Mouse (Mus musculus) frontal cortex, adult 2 months (tissue): Measurements from ENCODE around the gene Ttll5. TPM values are rescaled to one million over a fixed set of nuclear protein-coding genes. Genes with fewer than 3 reads are reported as not detected.

Experiments used
- DNase-seq, 2 experiments: peaks; one replicate each; pipeline ENCODE4 v3.0.0; 2022; ENCODE audit warnings: low spot score in 1 of 2; ENCODE audit errors: extremely low spot score in 1 of 2
- polyA plus RNA-seq: library from polyadenylated mRNA; depleted of rRNA; stranded (reverse); fragments of >200 nt; gene quantifications from 2 replicates; pipeline ENCODE4 v1.2.3, GENCODE M21; 2012

Gene Ttll5
- polyA plus RNA-seq, 1 experiment: 28.7 TPM

DNA sequence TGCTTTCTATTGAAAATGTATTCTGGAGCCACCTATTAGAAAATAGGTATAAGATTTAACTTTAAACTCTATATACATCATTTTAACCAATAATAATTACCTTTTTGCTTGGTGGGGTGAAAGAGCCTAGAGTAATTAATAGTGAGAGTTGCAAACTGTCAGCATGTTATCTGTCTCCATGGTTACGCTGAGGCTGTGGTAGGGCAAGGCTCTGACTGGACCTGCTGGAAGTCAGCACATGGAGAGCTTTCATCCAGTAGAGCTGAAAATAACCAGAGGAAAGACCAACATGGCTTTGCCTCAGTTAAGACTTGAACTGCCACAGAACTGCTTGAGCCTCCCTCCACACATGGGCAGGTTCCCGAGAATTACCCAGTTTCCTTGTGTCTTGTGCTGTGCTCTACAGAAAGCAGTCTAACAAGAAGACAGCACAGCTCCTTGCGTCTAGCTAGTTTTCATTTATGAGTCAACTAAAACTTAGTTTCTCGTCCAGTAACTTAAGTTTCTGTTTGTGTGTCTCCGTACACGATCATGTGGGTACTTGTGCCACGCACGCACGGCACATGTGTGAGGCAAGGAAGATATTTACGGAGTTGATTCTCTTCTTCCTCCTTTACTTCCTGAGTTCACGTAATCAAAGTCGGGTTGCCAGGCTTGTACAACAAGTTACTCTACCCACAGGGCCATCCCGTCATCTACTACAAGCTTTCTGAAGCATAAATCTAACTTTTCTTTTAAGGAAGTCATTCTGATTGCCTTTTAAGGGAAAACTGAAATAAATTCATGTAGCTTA is 88.4 kb downstream of the Ttll5 start:
- no peak for DNase-seq

DNA sequence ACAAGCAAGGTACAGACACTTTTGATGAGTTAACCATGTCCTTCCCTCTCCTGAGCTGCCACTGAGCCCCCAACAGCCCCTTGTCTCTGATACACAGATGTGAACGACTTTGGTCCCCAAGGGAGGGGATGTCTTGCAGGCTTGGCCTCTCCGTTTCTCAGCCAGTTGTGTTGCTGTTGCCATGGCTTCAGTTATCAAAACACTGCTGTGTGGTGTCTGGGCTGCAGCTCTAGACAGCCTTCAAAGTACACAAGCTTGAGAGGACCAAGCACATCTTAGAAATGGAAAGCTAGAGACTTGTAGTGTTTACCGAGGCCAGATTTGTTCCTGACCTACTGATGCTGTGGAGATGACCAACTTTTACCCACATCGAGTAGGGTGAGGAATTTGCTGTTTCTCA is 102.4 kb downstream of the Ttll5 start:
- DNase-seq: no peak

DNA sequence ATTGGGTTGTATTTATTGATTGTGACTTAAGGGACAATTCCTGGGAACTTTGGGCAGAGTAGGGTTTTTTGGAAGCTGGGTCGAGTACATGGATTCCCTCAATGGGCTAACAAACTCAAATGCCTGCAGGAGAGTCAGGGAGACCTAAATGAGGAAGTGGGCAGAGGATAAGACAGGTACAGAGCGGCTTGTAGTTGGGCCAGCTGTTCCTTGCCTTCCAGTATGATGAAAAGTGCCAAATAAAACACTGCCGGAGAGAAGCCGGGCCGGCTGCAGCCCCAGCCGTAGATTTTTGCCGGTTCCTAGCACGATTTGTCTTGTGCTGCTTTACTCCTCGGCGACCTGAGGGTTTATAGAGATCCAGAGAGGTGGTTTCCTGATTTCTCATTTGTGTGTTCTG is 104.1 kb downstream of the Ttll5 start:
- DNase-seq: no peak

DNA sequence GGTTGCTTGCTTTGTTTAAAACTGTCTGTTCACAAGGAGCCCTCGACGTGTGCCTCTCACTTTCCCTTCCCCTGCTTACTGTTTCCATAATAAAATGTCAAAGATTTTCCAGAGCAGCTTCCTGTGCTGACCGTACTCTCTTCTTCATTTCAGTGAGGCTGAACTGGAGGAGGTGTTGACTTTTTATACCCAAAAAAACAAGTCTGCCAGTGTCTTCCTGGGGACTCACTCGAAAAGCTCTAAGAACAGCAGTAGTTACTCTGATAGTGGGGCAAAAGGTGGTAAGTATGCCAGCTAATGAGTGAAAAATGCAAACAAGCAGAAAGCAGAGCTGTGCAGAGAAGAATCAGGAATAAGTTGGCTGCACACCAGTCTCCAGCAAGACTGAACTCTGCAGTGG is 105.3 kb downstream of the Ttll5 start:
- no peak for DNase-seq

DNA sequence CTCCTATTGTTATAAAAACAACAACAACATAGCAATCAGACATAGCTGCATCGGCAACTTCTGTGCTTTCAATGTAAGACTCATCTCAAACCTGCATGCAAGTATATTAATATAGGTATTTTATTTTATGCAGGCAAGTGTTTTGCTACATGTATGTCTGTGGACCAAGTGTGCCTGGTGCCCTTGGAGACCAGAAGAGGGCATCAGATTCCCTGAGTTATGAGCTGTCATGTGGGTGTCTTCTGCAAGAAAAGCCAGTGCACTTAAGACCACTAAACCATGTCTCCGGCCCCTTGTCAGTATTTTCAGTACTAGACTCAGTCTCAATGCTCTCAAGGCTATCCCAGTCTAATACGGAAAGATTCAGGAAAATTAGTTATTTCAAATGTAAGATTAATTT is 106.3 kb downstream of the Ttll5 start:
- no peak for DNase-seq

DNA sequence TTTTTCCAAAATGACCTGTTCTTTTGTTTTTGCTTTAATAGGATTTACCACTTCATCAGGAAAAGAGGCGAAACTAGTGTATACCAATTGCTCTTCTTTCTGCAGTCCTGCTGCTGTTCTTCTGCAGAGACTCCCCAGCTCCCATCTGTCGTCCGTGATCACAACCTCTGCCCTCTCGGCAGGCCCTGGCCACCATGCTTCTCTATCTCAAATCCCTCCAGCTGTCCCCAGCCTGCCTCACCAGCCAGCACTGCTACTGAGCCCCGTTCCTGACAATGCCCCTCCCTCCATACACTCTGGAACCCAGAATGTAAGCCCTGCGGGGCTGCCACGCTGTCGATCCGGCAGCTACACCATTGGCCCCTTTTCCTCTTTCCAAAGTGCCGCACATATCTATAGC is 108.8 kb downstream of the Ttll5 start:
- no peak for DNase-seq

DNA sequence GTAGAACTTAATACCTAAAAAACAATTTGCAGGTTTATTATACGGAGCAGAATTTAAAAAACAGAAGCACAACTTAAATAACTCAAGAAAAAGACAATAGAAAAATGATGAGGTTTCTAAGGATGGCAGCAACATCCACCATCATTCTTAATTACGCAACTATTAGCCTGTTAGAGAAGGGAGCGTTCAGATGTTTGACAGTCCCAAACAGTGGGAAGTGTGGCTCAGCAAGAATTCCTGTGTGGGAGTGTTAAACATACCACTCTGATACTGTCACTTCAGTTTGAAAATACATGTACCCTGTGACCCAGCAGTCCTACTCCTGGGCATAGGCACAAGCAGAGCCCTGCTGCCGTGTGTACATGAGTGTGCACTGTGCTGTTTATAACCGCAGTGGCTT is 112.9 kb downstream of the Ttll5 start:
- no peak for DNase-seq

DNA sequence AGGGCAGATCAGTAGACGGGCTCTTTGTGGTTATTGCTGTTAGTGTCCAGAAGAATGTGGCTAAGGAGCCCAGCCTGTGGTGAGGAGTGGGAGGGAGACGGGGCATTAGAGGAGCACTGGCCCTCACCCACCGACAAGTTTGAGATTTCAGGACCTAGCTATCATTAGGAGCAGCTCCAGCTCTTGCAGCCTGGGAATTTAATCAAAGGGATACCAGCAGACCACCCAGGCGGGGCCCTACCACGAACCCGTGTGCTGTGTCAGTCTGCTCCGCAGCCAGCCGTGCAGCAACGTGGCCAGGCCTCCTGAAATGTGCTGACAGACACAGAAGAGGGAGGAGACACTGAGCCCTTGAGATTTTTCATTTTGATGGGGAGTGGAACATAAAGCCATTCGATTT is 119.0 kb downstream of the Ttll5 start:
- DNase-seq: no peak

DNA sequence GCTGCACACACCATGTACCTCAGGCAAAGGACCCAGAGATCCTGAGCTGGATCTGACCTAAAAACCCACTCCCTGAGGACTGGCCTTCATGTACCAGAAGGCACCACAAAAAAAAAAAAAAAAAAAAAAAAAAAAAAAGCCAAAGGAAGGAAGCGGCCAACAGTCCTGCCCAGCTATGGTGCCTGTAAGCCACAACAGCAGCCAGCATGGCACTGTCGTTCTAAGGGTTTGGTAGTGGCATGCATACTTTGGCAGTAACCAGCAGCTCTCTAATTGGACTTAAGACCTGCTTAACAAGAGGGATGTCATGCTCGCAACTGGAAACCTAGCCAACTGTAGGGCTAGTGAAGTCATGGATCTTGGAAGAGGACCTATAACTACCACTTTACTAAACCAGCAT is 120.0 kb downstream of the Ttll5 start:
- DNase-seq: no peak

DNA sequence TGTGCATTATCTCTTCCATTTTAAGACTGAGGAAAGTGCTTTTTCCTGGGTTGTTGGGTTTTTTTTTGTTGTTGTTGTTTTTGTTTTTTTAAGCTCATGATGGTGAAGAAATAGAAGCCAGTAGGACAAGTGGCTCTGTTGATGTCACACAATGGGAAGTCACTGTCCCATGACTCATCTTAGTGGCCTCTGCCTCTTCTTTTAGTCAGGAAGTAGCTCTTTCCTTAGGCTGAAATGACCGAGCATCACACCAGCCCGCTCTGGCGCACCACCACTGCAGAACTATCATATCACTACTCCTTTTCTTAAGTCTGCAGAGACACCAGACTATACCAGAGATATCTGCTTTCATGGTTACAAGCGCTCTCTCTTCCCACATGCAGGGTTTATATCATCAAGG is 122.7 kb downstream of the Ttll5 start:
- no peak for DNase-seq

DNA sequence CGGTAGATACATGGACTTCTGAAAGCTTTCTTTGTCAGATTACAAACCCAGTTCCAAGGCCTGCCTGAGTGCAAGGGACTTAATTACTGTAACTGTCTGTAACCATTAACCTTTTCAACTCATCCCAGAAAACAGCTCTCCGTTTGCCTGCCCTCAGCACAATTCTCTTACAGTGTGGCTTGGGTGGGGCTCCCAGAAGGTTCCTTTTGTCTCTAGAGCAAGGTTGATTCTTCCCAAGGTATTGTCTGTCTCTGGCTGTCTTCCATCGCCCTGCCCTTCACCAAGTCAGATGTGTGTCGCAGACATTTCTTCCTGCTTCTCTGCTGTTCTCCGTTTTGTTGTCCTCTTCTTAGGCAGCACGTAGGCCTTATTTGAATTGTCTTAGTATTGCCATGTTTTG is 125.2 kb downstream of the Ttll5 start:
- no peak for DNase-seq

DNA sequence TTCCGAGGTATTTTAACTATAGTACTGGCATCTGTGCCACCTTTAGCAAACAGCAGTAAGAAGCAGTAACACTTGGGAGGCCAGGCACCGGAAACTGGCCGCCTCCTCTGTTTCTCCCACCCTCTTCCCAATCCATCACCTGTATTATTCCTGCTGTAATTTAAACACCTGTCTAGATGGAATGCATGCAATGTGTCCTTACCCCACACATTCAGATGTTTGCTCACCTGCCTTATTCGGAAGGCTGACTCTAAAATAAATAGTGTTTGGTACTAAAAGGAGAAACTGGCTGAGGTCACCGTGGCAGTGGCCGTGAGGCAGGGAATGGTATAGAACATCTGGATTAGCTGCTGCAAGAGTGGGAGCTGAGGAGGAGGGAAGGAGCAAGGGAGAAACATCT is 125.9 kb downstream of the Ttll5 start:
- DNase-seq: no peak

DNA sequence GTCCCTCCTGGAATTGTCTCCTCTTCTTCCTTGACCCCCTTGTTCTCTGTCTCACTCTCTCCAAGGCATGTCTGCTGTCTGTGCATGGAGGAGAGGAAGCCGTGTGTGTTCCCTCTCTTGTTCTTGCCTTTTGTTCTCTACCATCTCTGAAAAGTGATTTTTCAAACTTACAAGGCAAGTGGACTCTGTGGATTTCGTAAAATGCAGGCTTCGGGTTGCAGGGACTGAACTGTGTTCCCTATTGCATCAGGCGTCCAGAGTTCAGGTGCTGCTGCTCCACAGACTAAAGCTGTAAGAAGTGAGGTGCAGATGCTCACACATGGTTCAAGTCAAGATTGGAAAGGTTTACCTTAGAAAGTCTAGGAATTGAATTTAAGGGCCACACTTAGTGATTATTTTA is 126.6 kb downstream of the Ttll5 start:
- no peak for DNase-seq

DNA sequence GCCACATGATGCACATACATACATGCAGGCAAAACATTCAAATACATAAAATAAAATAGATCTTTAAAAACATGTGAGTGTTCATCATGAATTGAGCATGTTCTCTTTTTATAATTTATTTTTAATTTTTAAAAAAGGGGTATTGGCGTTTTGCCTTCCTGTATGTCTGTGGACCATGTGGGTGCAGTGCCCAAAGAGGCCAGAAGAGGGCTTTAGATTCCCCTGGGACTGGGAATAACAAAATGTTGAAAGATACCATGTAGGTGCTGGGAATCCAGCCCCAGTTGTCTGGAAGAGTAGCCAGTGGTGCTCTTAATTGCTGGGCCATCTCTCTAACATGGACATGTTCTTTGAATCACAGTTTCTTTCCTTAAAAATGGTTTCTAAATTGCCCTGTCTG is 127.4 kb downstream of the Ttll5 start:
- no peak for DNase-seq

DNA sequence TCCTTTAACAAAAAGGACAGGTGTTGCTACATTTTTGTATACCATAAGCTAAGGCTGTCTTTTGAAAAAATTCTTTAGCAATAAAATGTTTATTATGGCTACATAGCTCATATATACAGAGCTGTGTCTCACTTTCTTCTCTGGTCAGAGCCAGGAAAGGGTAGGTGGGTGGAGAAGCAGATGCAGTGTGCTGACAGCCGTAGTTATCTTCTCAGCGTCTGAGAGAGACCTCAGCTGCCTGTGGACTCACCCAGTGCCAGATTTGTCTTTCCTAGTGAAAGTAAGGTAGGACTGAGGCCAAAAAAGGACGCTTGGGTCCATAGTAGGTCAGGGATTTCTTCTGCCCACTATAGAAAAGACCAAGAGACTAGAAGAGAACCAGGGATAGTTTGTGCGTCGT is 127.9 kb downstream of the Ttll5 start:
- peak; percentile 54 to 69 for DNase-seq

DNA sequence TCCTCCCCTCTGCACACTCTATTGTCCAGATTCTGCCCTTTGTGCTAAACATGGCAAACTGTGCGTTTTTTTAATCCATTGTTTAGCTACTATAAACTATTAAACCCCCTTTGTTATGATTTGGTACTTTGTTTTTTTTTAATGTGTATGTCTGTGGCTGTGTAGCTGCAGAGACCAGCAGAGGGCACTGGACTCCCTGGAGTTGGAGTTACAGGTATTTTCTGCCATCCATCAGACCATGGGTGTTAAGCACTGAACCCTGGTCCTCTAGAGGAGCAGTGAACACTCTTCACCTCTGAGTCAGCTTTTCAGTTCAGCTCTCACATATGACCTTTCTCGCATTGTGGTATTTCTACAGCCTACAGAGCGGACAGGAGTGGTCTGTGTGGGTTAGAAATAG is 129.7 kb downstream of the Ttll5 start:
- no peak for DNase-seq

DNA sequence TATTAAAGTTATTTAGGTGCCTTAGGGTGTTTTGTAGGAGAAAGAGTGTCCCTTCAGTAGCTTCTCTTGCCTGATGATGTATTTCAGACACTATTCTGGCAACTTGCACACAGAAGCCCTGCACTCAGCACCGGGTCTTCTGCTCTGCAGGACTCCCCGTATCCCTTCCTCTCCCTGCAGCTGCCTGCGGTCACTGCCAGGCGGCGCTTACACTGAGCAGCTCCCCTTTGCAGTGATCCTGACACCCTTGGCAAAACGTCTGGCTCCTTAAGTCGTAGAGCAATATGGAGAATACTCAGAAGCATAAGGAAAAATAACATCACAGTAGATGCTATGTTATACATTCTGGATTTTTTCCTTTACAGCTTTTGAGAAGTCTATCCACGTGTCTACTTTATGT is 130.6 kb downstream of the Ttll5 start:
- DNase-seq: no peak

DNA sequence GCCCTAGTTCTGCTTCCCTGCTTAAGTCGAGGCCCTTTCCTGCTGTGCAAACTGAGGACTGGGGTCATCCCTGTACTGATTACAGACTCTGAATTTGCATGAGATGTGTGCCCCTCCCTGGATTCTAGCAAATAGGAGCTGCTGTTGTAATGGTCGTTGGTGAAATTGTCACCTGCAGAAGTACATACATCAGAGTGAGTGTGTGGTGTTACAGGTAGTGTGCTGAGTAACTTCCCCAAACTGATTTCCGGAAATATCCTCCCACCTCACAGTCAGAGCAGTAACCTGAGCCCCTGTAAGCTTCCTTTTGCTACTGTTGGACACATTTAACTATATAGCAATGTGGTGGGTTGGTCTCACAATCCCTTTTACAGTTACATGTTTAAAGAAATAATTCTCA is 131.2 kb downstream of the Ttll5 start:
- DNase-seq: no peak

DNA sequence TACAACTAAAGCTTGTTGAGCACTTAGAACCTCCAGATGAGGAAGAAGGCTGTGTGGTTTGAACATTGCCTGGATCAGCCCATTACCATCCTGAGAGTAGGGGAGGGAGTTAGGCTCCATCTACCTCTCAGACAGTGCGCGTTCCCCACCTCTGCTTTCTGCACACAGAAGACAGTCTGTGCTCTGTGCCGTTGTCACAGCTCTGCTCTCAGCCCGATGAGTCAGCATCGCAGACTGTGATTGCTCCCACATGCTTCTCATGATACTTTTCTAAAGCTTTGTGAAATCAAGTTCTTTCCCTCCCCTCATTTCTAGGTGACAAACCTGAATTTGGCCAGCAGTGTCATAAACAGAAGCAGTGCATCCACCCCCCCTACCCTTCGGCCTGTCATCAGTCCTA is 131.8 kb downstream of the Ttll5 start:
- DNase-seq: peak; percentile 83 to 86

DNA sequence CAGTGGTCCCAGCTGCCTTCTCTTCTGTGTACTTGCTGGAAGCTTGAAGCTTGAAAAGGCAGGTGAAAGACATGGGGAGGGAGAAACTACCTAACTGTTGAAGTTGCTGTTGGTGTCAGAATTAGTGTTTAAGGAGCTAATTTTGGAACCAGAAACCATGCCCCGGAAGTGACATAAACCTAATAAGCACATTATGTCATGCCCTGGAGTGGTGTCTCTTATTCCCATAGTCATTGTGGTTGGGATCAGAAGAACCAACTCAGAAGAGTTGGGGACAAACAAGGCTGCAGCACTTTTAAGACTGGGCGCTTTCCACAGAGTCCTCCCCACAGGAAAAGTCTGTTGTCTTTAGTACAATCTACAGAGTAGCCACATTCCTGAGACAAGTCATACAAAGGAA is 134.0 kb downstream of the Ttll5 start:
- DNase-seq: no peak

DNA sequence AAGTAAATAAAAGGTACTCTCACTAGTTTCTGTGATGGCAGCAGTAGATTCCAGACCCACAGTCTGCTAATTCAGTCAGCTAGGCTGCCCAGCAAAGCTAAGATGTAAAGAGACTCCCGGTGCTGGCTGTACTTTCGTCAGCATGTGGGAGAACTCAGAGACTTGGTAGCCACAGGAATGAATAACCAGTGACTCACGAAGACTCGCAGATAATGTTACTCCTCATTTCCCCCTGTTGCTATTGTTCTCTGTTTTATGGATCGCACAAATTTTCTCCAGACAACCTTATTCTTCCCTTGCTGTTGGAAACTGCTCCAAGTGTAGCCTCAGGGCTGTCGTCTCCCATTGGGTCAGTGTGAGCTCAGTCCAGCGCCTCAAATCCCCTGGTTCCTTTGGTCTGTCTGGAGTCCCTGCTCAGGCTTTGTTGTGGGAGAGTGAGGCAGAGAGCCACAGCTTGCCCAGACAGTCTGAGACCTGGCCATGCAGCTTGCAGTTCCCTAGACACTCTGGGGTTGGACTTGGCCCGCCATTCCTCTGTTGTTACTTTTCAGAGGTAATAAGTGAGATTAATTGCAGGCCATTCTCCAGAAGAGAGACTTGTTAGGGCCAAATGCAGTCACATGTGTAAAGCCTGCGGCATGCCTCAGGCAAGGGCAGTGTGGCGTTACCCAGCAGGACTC is 135.5 kb downstream of the Ttll5 start:
- peak in 1 of 2 experiments; percentile 49 for DNase-seq

DNA sequence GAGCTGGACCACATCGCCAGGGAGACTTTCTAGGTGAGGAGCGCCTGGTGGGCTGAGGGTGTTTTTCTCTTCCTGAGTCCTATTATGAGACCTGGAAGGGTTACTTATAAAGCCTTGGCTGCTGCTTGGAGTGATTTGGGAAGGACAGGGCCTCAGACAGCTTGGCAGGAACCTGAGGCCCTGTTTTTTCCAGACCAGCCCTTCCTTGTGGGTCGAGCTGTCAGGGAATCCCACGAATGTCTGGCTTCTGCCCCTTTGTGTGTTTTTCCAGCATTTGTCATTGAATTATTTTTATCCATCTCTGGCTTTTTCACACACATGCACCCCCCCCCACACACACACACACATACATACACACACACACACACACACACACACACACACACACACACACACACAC is 136.2 kb downstream of the Ttll5 start:
- DNase-seq: no peak
